Mouse (Mus musculus) CH12.LX (cell line): ENCODE measurements at regions not wholly inside any gene's neighbourhood (a gene's known extent, or its start where the extent isn't known, plus 50 kb on each side); places are given as distances from the start of the nearest gene placed in this dataset.

Experiments
- DNase-seq: peaks from one replicate; pipeline ENCODE4 v3.0.0-alpha.2; 2013; ENCODE audit errors: extremely low read depth
- H3K27ac ChIP-seq: 2 replicates; pipeline ENCODE4 v1.5.1; 2012; ENCODE audit warnings: low read depth, mild to moderate bottlenecking, control low read depth, moderate library complexity; ENCODE audit not compliant: insufficient read depth
- H3K27me3 ChIP-seq: replicated peaks from 2 replicates; pipeline ENCODE3; 2012; ENCODE audit warnings: inconsistent platforms
- H3K36me3 ChIP-seq, 2 experiments: replicated peaks in 1 of 2; 2 replicates each; pipeline versions ENCODE3 to v1.6.1; 2012; ENCODE audit warnings: inconsistent platforms in 1 of 2, low read length in 1 of 2, mild to moderate bottlenecking in 1 of 2, mixed read lengths in 1 of 2, moderate library complexity in 1 of 2; ENCODE audit not compliant: control insufficient read depth in 1 of 2, insufficient read depth in 1 of 2
- H3K4me1 ChIP-seq, 2 experiments: 2 replicates each; pipeline ENCODE4 v1.6.1; 2012; ENCODE audit warnings: inconsistent platforms in 1 of 2, moderate library complexity in 1 of 2; ENCODE audit not compliant: insufficient read depth in 2 of 2, control insufficient read depth in 1 of 2
- H3K4me2 ChIP-seq: 2 replicates; pipeline ENCODE4 v1.6.1; 2012; ENCODE audit warnings: low read depth, mild to moderate bottlenecking, control low read depth; ENCODE audit not compliant: poor library complexity, insufficient read depth, severe bottlenecking
- H3K4me3 ChIP-seq, 3 experiments: fragments of 150-350 bp in 1 of 3; sonication (generic) in 1 of 3; replicated peaks in 1 of 3; 2 replicates each; pipeline versions ENCODE3 to v1.5.1; 2011 to 2012; ENCODE audit warnings: low read depth in 2 of 3, low read length in 2 of 3, mild to moderate bottlenecking in 2 of 3, moderate library complexity in 2 of 3, control low read depth in 1 of 3, improper control_type of control experiment in 1 of 3, inconsistent platforms in 1 of 3, mixed read lengths in 1 of 3; ENCODE audit not compliant: poor library complexity in 1 of 3
- H3K79me2 ChIP-seq: replicated peaks from 2 replicates; pipeline ENCODE4 v1.6.1; 2012; ENCODE audit warnings: mild to moderate bottlenecking, moderate library complexity; ENCODE audit not compliant: control insufficient read depth, poor library complexity, insufficient read depth, severe bottlenecking; ENCODE audit errors: extremely low read depth
- H3K9ac ChIP-seq: 2 replicates; pipeline ENCODE4 v1.6.1; 2012; ENCODE audit warnings: low read depth, mild to moderate bottlenecking, control low read depth, moderate library complexity; ENCODE audit not compliant: insufficient read depth
- H3K9me3 ChIP-seq: replicated peaks from 2 replicates; pipeline ENCODE3; 2012; ENCODE audit warnings: low read length, inconsistent platforms, mixed read lengths
- BHLHE40 ChIP-seq: IDR thresholded peaks from 2 replicates; pipeline ENCODE4 v1.6.1; 2011; ENCODE audit warnings: mild to moderate bottlenecking, low read depth, low read length, improper control_type of control experiment
- CHD2 ChIP-seq: IDR thresholded peaks from 2 replicates; pipeline ENCODE4 v1.6.1; 2011; ENCODE audit warnings: low read length, improper control_type of control experiment
- E2F4 ChIP-seq: IDR thresholded peaks from 2 replicates; pipeline ENCODE4 v1.6.1; 2011; ENCODE audit warnings: low read depth, low read length, improper control_type of control experiment; ENCODE audit not compliant: insufficient replicate concordance
- GABPA ChIP-seq: IDR thresholded peaks from 2 replicates; pipeline ENCODE4 v1.6.1; 2012; ENCODE audit warnings: low read depth, low read length, improper control_type of control experiment, inconsistent platforms; ENCODE audit not compliant: insufficient replicate concordance
- HCFC1 ChIP-seq: IDR thresholded peaks from 2 replicates; pipeline ENCODE4 v1.6.1; 2012; ENCODE audit warnings: low read depth, mild to moderate bottlenecking, inconsistent platforms, low read length, improper control_type of control experiment
- KAT2A ChIP-seq: IDR thresholded peaks from 2 replicates; pipeline ENCODE4 v1.6.1; 2012; ENCODE audit warnings: low read length, improper control_type of control experiment, inconsistent platforms; ENCODE audit not compliant: insufficient replicate concordance
- NELFE ChIP-seq: IDR thresholded peaks from 2 replicates; pipeline ENCODE4 v1.6.1; 2011; ENCODE audit warnings: low read depth, low read length, improper control_type of control experiment
- POLR2A ChIP-seq: IDR thresholded peaks from 2 replicates; pipeline ENCODE4 v1.6.1; 2011; ENCODE audit warnings: low read depth, mild to moderate bottlenecking, improper control_type of control experiment, low read length
- POLR2AphosphoS2 ChIP-seq: IDR thresholded peaks from 2 replicates; pipeline ENCODE4 v1.6.1; 2011; ENCODE audit warnings: low read depth, low read length, improper control_type of control experiment
- RAD21 ChIP-seq: IDR thresholded peaks from 2 replicates; pipeline ENCODE4 v1.6.1; 2011; ENCODE audit warnings: low read depth, mild to moderate bottlenecking, low read length, improper control_type of control experiment, moderate library complexity
- SMC3 ChIP-seq: IDR thresholded peaks from 2 replicates; pipeline ENCODE4 v1.6.1; 2011; ENCODE audit warnings: low read depth, low read length, improper control_type of control experiment
- TCF12 ChIP-seq: IDR thresholded peaks from 2 replicates; pipeline ENCODE4 v1.6.1; 2014; ENCODE audit warnings: low read depth, mild to moderate bottlenecking, inconsistent platforms, low read length, improper control_type of control experiment
- USF2 ChIP-seq: conservative IDR thresholded peaks from 2 replicates; pipeline ENCODE4 v1.6.1; 2011; ENCODE audit warnings: low read depth, low read length, improper control_type of control experiment
- ZC3H11A ChIP-seq: IDR thresholded peaks from 2 replicates; pipeline ENCODE4 v1.6.1; 2012; ENCODE audit warnings: low read depth, mild to moderate bottlenecking, inconsistent platforms, low read length, improper control_type of control experiment
- ZNF384 ChIP-seq: IDR thresholded peaks from 2 replicates; pipeline ENCODE4 v1.6.1; 2012; ENCODE audit warnings: low read depth, low read length, improper control_type of control experiment, inconsistent platforms
- dilution Hi-C: fragments of 300-500 bp; cut with MboI; formaldehyde crosslinking; loops from 2 replicates; pipeline ENCODE4 v1.14.3; 2020; ENCODE audit warnings: low sequenced_read_pairs; ENCODE audit not compliant: extremely low pct_unique_long_range_greater_than_20kb, extremely low pct_ligation_motif_present
- in situ Hi-C: fragments of 300-500 bp; cut with MboI; formaldehyde crosslinking; loops from 3 replicates; pipeline ENCODE4 v1.14.3; 2019; ENCODE audit warnings: low sequenced_read_pairs, low pct_ligation_motif_present, low pct_unique_long_range_greater_than_20kb, mixed read lengths

DNA sequence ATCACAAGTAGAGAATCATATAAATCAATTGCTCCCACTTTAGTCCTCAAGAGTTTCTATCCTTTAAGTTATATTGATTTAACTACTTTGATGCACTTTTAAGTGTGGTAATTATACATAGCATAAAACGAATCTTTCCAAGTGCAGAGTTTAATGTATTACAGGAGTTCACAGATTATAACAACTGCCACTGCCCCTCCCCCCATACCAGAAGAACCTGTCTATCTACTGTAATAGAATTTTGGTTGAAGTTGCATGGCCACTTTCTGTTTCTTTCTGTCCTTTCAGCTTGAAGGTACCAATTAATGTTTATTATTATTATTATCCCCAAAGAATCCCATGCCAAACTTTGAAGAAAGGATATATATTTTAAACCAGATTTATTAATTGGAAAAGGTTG, 51.9 kb upstream of the Ccser1 start:
- Histone ChIP-seq H3K4me2 (no peak overlapping the region), H3K4me3 (no peak overlapping the region)
- TF ChIP-seq ZNF384 (no peak), ZC3H11A (no peak), RAD21 (no peak), KAT2A (no peak), HCFC1 (no peak), POLR2AphosphoS2 (no peak), GABPA (no peak), CHD2 (no peak), SMC3 (no peak), USF2 (no peak), TCF12 (no peak), POLR2A (no peak), NELFE (no peak), E2F4 (no peak), BHLHE40 (no peak)
- TF ChIP-seq, all 38 proteins: peak for 0
- Histone ChIP-seq H3K9me3 (peaks cover 39% of the 10 kb centered on the region), H3K36me3 (no peaks in the 10 kb centered on the region), H3K4me1 (no peaks in the 10 kb centered on the region), H3K27ac (no peak overlapping the region), H3K9ac (no peak overlapping the region), H3K27me3 (no peaks in the 10 kb centered on the region), H3K79me2 (no peaks in the 10 kb centered on the region)
- no peak for DNase-seq
- in situ Hi-C loops: no loop called here
- dilution Hi-C loops: no loop called here
